Mouse (Mus musculus): ENCODE data around the gene Fanca.

DNA sequence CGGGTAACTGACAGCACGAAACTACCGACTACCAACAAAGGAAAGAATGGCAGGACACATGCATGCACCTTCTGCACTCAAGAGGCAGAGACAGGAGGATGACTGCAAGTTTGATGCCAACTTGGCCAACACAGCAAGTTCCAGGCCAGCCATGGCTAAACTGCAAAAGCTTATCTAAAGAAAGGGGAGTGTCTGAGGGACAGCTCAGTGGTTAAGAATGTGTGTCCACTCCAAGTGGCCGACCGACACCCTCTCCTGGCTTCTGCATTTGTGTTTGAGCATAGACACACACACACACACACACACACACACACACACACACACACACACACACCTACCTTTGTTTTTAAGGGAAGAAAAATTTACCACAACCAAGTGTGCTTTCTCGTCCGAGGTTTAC is 39.9 kb downstream of the Fanca start:
- no peak for TF ChIP-seq CTCF (IDR thresholded peaks at IDR 0.05; ENCODE audit: low read depth)
- TF ChIP-seq EP300 (IDR thresholded peaks at IDR 0.05; ENCODE audit: low read depth), result no peak

All from liver, embryonic 14.5 days (tissue).